Mouse (Mus musculus): ENCODE data around the gene Trmt1. TPM values are rescaled to one million over a fixed set of nuclear protein-coding genes. Genes with fewer than 3 reads are reported as not detected.

Trmt1 gene
- polyA plus RNA-seq, 1 experiment: 86.7 TPM

GRCm38 (mm10) chr8:84725246-84725940 lies 39.3 kb downstream of the Trmt1 start:
- Histone ChIP-seq H3K4me3 (ENCODE audit: insufficient read depth, low read length) (no peak overlapping the region), H3K27ac (ENCODE audit: insufficient read depth, low read length) (peak overlapping the region; percentile 22; the same call in 1 of the 2 replicates), H3K4me1 (ENCODE audit: control insufficient read depth, insufficient read depth, low read length) (peaks cover 16% of the 10 kb centered on the region)
- TF ChIP-seq CTCF (IDR thresholded peaks at IDR 0.05; ENCODE audit: borderline replicate concordance, insufficient read depth, low read length): no peak
- no peak for TF ChIP-seq POLR2A (IDR thresholded peaks at IDR 0.05; ENCODE audit: low read depth, low read length)

DNA sequence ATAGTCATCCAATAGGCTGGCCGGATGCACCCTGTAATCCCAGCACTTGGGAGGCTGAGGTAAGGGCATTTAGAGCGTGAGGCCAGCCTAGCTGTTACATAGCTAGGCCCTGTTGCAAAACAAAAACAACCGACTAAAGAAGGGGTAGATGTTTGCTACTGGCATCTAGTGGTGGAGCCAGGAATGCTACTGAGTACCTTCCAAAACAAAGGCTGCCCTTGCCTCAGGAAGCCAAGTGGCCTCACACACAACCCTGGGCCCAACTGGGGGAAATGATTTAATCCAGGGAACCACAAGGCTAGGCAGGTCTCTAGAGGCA lies 39.8 kb downstream of the Trmt1 start:
- TF ChIP-seq CTCF (IDR thresholded peaks at IDR 0.05; ENCODE audit: borderline replicate concordance, insufficient read depth, low read length) (no peak), POLR2A (IDR thresholded peaks at IDR 0.05; ENCODE audit: low read depth, low read length) (no peak)
- Histone ChIP-seq H3K27ac (ENCODE audit: insufficient read depth, low read length) (peak overlapping the region; percentile 22; the same call in 1 of the 2 replicates), H3K4me1 (ENCODE audit: control insufficient read depth, insufficient read depth, low read length) (peaks cover 16% of the 10 kb centered on the region), H3K4me3 (ENCODE audit: insufficient read depth, low read length) (no peak overlapping the region)

DNA sequence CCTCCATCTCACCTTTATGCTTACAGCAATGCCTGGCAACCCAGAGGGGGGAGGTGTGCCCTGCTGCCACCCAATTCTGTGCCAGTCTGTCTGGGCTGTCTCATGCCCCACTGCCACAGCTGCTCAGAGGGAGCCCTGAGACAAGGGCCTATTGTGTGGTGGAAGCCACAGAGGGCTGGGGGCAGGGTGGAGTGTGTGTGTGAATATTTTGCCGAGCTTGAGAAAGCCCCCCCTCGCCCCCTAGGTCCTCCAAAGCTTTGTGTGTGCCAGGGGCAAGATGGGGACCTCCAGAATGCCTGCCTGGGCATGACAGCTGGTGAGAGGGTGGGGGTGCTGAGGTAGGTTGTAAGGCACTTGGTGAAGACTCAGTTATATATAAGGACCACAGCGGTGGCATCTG lies 42.4 kb downstream of the Trmt1 start:
- H3K27ac ChIP-seq (ENCODE audit: insufficient read depth, low read length): no peak overlapping the region
- no peak overlapping the region for H3K4me3 ChIP-seq (ENCODE audit: insufficient read depth, low read length)
- TF ChIP-seq POLR2A (IDR thresholded peaks at IDR 0.05; ENCODE audit: low read depth, low read length) (no peak), CTCF (IDR thresholded peaks at IDR 0.05; ENCODE audit: borderline replicate concordance, insufficient read depth, low read length) (no peak)
- H3K4me1 ChIP-seq (ENCODE audit: control insufficient read depth, insufficient read depth, low read length): peaks cover 11% of the 10 kb centered on the region; the same call in 1 of the 2 replicates

- TF ChIP-seq POLR2A (IDR thresholded peaks at IDR 0.05; ENCODE audit: low read depth, low read length): no peak
- no peaks in the 10 kb centered on the region; the same call in 1 of the 2 replicates for H3K4me1 ChIP-seq (ENCODE audit: control insufficient read depth, insufficient read depth, low read length)
- no peak overlapping the region for H3K27ac ChIP-seq (ENCODE audit: insufficient read depth, low read length)
- no peak overlapping the region for H3K4me3 ChIP-seq (ENCODE audit: insufficient read depth, low read length)
Observed at GRCm38 (mm10) chr8:84729921-84730362, 43.8 kb downstream of the Trmt1 start.

DNA sequence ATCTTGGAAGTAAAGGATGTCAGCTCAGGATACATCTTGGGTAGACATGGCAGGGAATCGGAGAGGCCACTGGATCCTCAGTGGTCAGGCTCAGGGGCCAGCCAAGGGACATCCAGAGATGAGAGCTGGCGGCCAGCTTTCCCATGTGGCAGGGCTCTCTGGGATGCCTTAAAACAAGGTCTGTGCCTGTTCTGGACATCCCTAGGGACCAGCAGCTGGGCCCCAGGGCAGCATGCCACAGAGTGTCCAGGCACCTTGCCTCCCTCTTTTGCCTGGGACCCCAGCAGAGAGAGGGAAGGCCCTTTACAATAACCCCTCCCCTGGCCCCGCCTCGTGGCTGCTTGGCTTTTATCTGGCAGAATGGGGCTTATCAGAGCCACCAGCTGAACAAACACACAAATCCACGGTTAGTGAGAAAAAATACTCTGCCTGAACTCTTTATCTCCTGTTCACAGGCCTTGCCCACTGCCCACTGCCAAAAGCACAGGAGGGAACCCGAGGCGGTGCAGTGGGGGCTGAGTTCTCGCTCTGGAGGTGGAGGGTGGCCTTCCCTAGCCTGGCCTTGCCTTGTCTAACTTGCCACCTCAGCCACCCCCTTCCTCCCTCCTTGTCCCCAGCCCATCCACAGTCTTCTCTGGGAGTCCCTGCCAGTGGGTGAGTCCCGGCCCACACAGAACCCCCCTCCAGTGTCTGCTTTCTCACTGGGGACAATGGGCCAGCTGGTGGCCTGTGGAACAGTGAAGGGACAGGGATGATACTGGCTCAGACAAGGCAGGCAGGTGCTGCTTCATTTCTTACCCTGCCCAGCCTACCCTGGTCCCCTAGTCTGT lies 44.6 kb downstream of the Trmt1 start:
- TF ChIP-seq POLR2A (IDR thresholded peaks at IDR 0.05; ENCODE audit: low read depth, low read length) (no peak), CTCF (IDR thresholded peaks at IDR 0.05; ENCODE audit: borderline replicate concordance, insufficient read depth, low read length) (no peak)
- Histone ChIP-seq H3K4me3 (ENCODE audit: insufficient read depth, low read length) (no peak overlapping the region), H3K27ac (ENCODE audit: insufficient read depth, low read length) (no peak overlapping the region), H3K4me1 (ENCODE audit: control insufficient read depth, insufficient read depth, low read length) (no peaks in the 10 kb centered on the region; the same call in 1 of the 2 replicates)

- Histone ChIP-seq H3K27ac (ENCODE audit: insufficient read depth, low read length) (no peak overlapping the region), H3K4me3 (ENCODE audit: insufficient read depth, low read length) (no peak overlapping the region), H3K4me1 (ENCODE audit: control insufficient read depth, insufficient read depth, low read length) (no peaks in the 10 kb centered on the region; the same call in 1 of the 2 replicates)
- TF ChIP-seq POLR2A (IDR thresholded peaks at IDR 0.05; ENCODE audit: low read depth, low read length) (no peak), CTCF (IDR thresholded peaks at IDR 0.05; ENCODE audit: borderline replicate concordance, insufficient read depth, low read length) (no peak)
Observed at GRCm38 (mm10) chr8:84731371-84732177, 45.5 kb downstream of the Trmt1 start.

DNA sequence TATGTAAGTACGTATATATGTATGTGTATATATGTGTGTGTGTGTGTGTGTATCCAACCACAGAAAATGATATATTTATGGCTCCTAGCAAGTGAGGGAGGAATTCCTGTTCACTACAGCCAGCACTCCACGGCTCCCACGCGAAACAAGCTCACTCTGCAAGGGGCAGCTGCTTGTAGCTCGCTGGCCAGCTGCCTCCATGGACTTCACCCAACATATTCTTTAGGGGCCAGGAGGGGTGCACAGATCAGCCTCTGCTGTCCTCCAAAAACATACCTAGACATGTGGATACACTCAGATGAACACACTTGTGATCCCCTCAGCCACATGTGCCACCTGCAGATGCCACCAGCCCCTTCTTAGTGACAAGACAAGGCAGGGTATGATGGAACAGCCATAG lies 46.4 kb downstream of the Trmt1 start:
- Histone ChIP-seq H3K27ac (ENCODE audit: insufficient read depth, low read length) (0 out of 2 replicates have a peak overlapping the region, but pooled peaks have one; percentile 21), H3K4me1 (ENCODE audit: control insufficient read depth, insufficient read depth, low read length) (no peaks in the 10 kb centered on the region; the same call in 1 of the 2 replicates), H3K4me3 (ENCODE audit: insufficient read depth, low read length) (no peak overlapping the region)
- no peak for TF ChIP-seq POLR2A (IDR thresholded peaks at IDR 0.05; ENCODE audit: low read depth, low read length)
- no peak for TF ChIP-seq CTCF (IDR thresholded peaks at IDR 0.05; ENCODE audit: borderline replicate concordance, insufficient read depth, low read length)

GRCm38 (mm10) chr8:84732996-84733395 lies 46.9 kb downstream of the Trmt1 start:
- Histone ChIP-seq H3K4me1 (ENCODE audit: control insufficient read depth, insufficient read depth, low read length) (no peaks in the 10 kb centered on the region; the same call in 1 of the 2 replicates), H3K4me3 (ENCODE audit: insufficient read depth, low read length) (no peak overlapping the region), H3K27ac (ENCODE audit: insufficient read depth, low read length) (no peak overlapping the region)
- TF ChIP-seq CTCF (IDR thresholded peaks at IDR 0.05; ENCODE audit: borderline replicate concordance, insufficient read depth, low read length): no peak

- Histone ChIP-seq H3K27ac (ENCODE audit: insufficient read depth, low read length) (no peak overlapping the region), H3K4me3 (ENCODE audit: insufficient read depth, low read length) (no peak overlapping the region), H3K4me1 (ENCODE audit: control insufficient read depth, insufficient read depth, low read length) (peaks cover 7% of the 10 kb centered on the region)
- TF ChIP-seq CTCF (IDR thresholded peaks at IDR 0.05; ENCODE audit: borderline replicate concordance, insufficient read depth, low read length): no peak
- no peak for TF ChIP-seq POLR2A (IDR thresholded peaks at IDR 0.05; ENCODE audit: low read depth, low read length)
Observed at GRCm38 (mm10) chr8:84733959-84734358, 47.9 kb downstream of the Trmt1 start.
